Mouse (Mus musculus) erythroblast, embryonic 14.5 days (primary cell): ENCODE results near the gene Zfp800.

Experiments
- GATA1 ChIP-seq: IDR thresholded peaks from 2 replicates; pipeline ENCODE4 v1.6.1; 2012; ENCODE audit warnings: low read length, inconsistent platforms, mixed read lengths
- TAL1 ChIP-seq: IDR thresholded peaks from 3 replicates; pipeline ENCODE4 v1.6.1; 2012; ENCODE audit warnings: low read length, inconsistent platforms, mixed read lengths

- TF ChIP-seq GATA1 = no peak
- TF ChIP-seq TAL1 = no peak
Measured at GRCm38 (mm10) chr6:28258440-28258839, 139.4 kb downstream of the Zfp800 start.
